Mouse (Mus musculus): ENCODE data around the gene Mis12. TPM values are rescaled to one million over a fixed set of nuclear protein-coding genes. Genes with fewer than 3 reads are reported as not detected.

Gene Mis12
- polyA plus RNA-seq, 1 experiment from 2014 or later, result 15.0 TPM

DNA sequence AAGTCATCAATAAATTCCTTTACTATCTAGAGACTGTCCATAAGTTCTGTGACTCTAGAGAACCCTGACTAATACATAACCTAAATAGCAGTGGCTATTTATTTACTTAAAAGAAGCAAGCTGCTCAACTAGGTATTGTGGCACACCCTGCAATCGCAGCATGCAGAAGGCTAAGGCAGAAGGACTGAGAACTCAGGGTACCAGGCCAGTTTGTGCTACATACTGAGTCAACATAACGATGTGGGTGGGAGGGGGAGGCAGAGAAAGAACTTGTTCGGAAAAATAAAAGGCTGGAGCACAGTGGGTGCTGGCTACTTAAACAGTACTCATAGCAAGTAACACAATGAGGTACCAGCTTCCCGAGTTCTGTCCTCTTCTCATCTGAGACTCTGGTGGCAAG lies 18.2 kb upstream of the Mis12 start:
- no peak for TF ChIP-seq CTCF (IDR thresholded peaks at IDR 0.05; ENCODE audit: low read depth)
- TF ChIP-seq EP300 (optimal IDR thresholded peaks at IDR 0.05), result no peak
- Histone ChIP-seq H3K27ac (replicated peaks) (no peak overlapping the region), H3K4me2 (replicated peaks; ENCODE audit: low read depth) (no peak overlapping the region), H3K9me3 (ENCODE audit: control insufficient read depth, low read length) (no peaks in the 10 kb centered on the region), H3K4me1 (replicated peaks; ENCODE audit: control insufficient read depth, insufficient read depth) (0 out of 2 replicates have a peak, but pooled peaks cover 2% of the 10 kb centered on the region), H3K9ac (ENCODE audit: low read length) (no peak overlapping the region), H3K4me3 (ENCODE audit: low read depth, low read length) (no peak overlapping the region), H3K27me3 (ENCODE audit: control insufficient read depth, insufficient read depth, low read length) (no peaks in the 10 kb centered on the region), H3K36me3 (ENCODE audit: control insufficient read depth, insufficient read depth, low read length) (peaks cover 2% of the 10 kb centered on the region; the same call in 1 of the 2 replicates)
- DNase-seq (ENCODE audit: low spot score), result no peak
- WGBS, result 83% methylated on average over 4 of the region's 4 CpGs
- ATAC-seq (ENCODE audit: low FRiP score, low TSS enrichment), result no peak

DNA sequence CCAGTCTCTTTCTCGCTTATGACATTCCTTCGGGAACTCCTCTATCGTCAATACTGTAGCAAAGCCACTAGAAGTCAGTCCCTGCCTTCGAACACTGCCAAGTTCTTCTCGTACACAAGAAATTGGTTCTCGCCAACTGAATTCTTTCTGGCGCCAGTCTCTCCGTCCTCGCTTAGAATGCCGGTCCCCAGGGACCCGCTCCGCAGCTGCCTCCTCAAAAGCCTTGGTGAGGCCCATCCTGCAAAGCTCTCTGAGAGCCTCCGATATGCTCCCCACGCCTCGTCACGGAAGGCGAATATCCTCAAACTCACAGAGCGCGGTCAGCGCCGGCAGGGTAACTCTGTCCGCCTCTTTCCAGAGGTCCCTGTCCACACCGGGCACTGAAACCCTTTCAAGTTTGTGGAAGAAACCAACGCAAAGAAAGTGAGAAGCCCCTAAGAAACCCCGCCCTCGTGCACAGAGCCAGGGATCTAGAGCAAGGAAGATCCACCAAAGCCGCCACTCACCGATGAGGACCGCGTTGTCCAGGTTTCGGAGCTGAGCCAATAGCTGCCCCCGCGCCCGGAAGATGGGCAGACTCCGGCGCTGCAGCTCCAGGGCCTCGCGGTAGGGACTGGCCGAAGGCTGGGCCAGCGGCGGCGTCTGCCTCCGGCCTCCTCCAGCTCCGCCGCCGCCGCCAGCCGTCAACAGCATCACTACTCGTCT lies 15.6 kb upstream of the Mis12 start:
- TF ChIP-seq EP300 (optimal IDR thresholded peaks at IDR 0.05) (peak; percentile 24), CTCF (IDR thresholded peaks at IDR 0.05; ENCODE audit: low read depth) (no peak; the same call in 1 of the 2 replicates)
- Histone ChIP-seq H3K4me1 (replicated peaks; ENCODE audit: control insufficient read depth, insufficient read depth) (0 out of 2 replicates have a peak, but pooled peaks cover 2% of the 10 kb centered on the region), H3K4me3 (ENCODE audit: low read depth, low read length) (peak overlapping the region; percentile 91), H3K9ac (ENCODE audit: low read length) (peak overlapping the region; percentile 69), H3K27ac (replicated peaks) (peak overlapping the region; percentile 76), H3K36me3 (ENCODE audit: control insufficient read depth, insufficient read depth, low read length) (peaks cover 5% of the 10 kb centered on the region; the same call in 1 of the 2 replicates), H3K27me3 (ENCODE audit: control insufficient read depth, insufficient read depth, low read length) (no peaks in the 10 kb centered on the region), H3K4me2 (replicated peaks; ENCODE audit: low read depth) (peak overlapping the region; percentile 84), H3K9me3 (ENCODE audit: control insufficient read depth, low read length) (no peaks in the 10 kb centered on the region)
- ATAC-seq (ENCODE audit: low FRiP score, low TSS enrichment) (peak; percentile 75), DNase-seq (ENCODE audit: low spot score) (peak; percentile 31)
- under 1% methylated on average over 49 of the region's 49 CpGs for whole genome bisulfite sequencing

DNA sequence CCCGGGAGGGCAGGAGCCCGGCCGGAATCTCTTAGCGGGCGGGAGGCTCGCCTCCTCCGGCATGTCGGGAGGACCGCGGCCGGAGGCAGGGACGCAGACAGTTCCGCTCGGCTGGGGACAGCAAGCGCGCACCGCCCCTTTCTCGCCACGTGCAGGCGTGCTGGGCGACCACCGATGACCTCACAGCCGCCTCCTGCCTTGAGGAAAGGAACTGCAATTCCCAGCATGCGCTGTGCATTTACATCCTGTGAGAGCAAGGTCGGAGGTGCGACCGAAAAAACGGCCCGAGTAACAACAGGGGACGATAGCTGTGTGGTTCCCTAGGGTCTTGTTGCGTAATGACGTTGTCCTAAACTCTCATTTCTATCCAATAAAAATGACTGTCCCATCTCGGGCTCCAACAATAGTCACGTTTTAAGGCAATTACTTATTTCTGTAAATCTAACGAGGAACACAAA lies 15.1 kb upstream of the Mis12 start, which contains the start of gene Dhx33:
Dhx33 (minus strand) TSS at position 122 of the 458 bp plus-strand sequence.
- Histone ChIP-seq H3K9me3 (ENCODE audit: control insufficient read depth, low read length) (no peaks in the 10 kb centered on the region), H3K4me3 (ENCODE audit: low read depth, low read length) (peak within 1 kb of the TSS; percentile 91), H3K27me3 (ENCODE audit: control insufficient read depth, insufficient read depth, low read length) (no peaks in the 10 kb centered on the region), H3K9ac (ENCODE audit: low read length) (peak within 1 kb of the TSS; percentile 69), H3K27ac (replicated peaks) (peak within 1 kb of the TSS; percentile 76), H3K4me1 (replicated peaks; ENCODE audit: control insufficient read depth, insufficient read depth) (0 out of 2 replicates have a peak, but pooled peaks cover 2% of the 10 kb centered on the region), H3K4me2 (replicated peaks; ENCODE audit: low read depth) (peak within 1 kb of the TSS; percentile 84), H3K36me3 (ENCODE audit: control insufficient read depth, insufficient read depth, low read length) (peaks cover 4% of the 10 kb centered on the region)
- WGBS, result under 1% methylated on average over 35 of the region's 35 CpGs
- TF ChIP-seq EP300 (optimal IDR thresholded peaks at IDR 0.05), result no peak
- peak; percentile 59 for TF ChIP-seq CTCF (IDR thresholded peaks at IDR 0.05; ENCODE audit: low read depth)
- ATAC-seq (ENCODE audit: low FRiP score, low TSS enrichment) (peak; percentile 96), DNase-seq (ENCODE audit: low spot score) (peak; percentile 98)

DNA sequence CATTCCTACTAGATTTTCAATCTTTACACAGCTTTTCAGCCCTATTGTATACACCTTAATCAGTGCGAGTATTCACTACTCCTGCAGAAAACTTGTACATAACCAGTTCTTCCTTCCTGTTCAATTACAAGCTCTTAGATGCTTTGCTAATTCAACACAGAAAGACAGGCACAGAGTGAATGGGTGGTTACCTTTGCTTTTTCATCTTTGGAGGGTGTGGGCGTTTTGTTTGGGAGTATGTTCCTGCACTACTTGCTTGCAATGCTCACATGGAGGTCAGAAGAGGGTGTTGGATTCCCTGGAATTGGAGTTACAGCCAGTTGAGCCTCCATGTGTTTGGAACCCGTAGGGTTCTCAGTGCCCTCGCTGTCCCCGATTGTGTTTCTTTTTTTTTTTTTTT lies 14.4 kb upstream of the Mis12 start:
- H3K27ac ChIP-seq (replicated peaks), result no peak overlapping the region
- H3K27me3 ChIP-seq (ENCODE audit: control insufficient read depth, insufficient read depth, low read length), result no peaks in the 10 kb centered on the region
- no peaks in the 10 kb centered on the region for H3K9me3 ChIP-seq (ENCODE audit: control insufficient read depth, low read length)
- H3K4me2 ChIP-seq (replicated peaks; ENCODE audit: low read depth), result peak overlapping the region; percentile 48
- ATAC-seq (ENCODE audit: low FRiP score, low TSS enrichment) (no peak), DNase-seq (ENCODE audit: low spot score) (no peak)
- peak overlapping the region; percentile 13; the same call in 1 of the 2 replicates for H3K9ac ChIP-seq (ENCODE audit: low read length)
- 0 out of 2 replicates have a peak, but pooled peaks cover 2% of the 10 kb centered on the region for H3K4me1 ChIP-seq (replicated peaks; ENCODE audit: control insufficient read depth, insufficient read depth)
- TF ChIP-seq CTCF (IDR thresholded peaks at IDR 0.05; ENCODE audit: low read depth) (no peak), EP300 (optimal IDR thresholded peaks at IDR 0.05) (no peak)
- WGBS, result 41% methylated on average over 5 of the region's 5 CpGs
- H3K4me3 ChIP-seq (ENCODE audit: low read depth, low read length), result peak overlapping the region; percentile 91; the same call in 1 of the 2 replicates
- peaks cover 10% of the 10 kb centered on the region for H3K36me3 ChIP-seq (ENCODE audit: control insufficient read depth, insufficient read depth, low read length)

DNA sequence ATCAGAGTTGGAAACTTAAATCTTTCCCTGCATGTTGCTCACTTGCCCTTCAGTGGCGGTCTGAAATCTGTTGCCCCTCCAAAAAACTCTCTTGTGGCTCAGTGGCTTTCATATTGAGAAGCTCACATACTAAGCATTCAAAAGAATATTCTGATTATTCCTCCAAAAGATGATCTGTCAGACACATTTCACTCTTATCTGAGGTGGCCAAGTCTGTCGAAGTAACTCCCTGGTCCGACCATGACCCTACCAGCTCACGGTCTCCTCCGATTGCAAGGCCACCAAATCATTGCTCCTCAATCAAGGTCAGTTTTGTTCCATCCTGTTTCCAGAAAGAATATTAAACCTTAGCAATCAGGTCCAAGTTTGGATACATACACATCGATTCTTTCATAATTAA lies 12.4 kb upstream of the Mis12 start:
- TF ChIP-seq CTCF (IDR thresholded peaks at IDR 0.05; ENCODE audit: low read depth) (no peak), EP300 (optimal IDR thresholded peaks at IDR 0.05) (no peak)
- Histone ChIP-seq H3K9me3 (ENCODE audit: control insufficient read depth, low read length) (no peaks in the 10 kb centered on the region), H3K27ac (replicated peaks) (no peak overlapping the region), H3K9ac (ENCODE audit: low read length) (no peak overlapping the region), H3K4me3 (ENCODE audit: low read depth, low read length) (no peak overlapping the region), H3K4me1 (replicated peaks; ENCODE audit: control insufficient read depth, insufficient read depth) (0 out of 2 replicates have a peak, but pooled peaks cover 2% of the 10 kb centered on the region), H3K36me3 (ENCODE audit: control insufficient read depth, insufficient read depth, low read length) (peaks cover 15% of the 10 kb centered on the region), H3K4me2 (replicated peaks; ENCODE audit: low read depth) (no peak overlapping the region), H3K27me3 (ENCODE audit: control insufficient read depth, insufficient read depth, low read length) (no peaks in the 10 kb centered on the region)
- ATAC-seq (ENCODE audit: low FRiP score, low TSS enrichment) (no peak), DNase-seq (ENCODE audit: low spot score) (no peak)
- WGBS, result 92% methylated on average over 6 of the region's 6 CpGs

DNA sequence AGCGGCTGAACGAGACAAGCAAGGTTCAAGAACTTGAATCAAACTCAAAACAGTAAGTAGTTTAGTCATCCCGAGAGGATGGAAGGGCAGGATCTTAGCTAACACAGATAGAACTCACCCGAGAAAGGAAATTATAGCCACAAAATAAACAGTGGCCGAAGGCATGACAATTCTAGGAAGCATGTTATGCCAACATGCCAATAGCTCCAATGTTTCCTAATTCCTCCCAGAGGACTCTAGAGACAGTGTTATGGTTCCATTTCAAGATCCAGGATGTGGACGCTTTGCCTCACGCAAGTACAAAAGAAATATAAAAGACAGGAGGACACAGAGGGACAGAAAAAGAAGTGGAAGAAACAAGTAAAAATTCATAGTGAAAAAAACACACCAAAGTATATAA lies 11.6 kb upstream of the Mis12 start:
- H3K27me3 ChIP-seq (ENCODE audit: control insufficient read depth, insufficient read depth, low read length), result no peaks in the 10 kb centered on the region
- no peaks in the 10 kb centered on the region for H3K9me3 ChIP-seq (ENCODE audit: control insufficient read depth, low read length)
- 0 out of 2 replicates have a peak, but pooled peaks cover 1% of the 10 kb centered on the region for H3K4me1 ChIP-seq (replicated peaks; ENCODE audit: control insufficient read depth, insufficient read depth)
- DNase-seq (ENCODE audit: low spot score) (no peak), ATAC-seq (ENCODE audit: low FRiP score, low TSS enrichment) (no peak)
- WGBS, result 78% methylated on average over 7 of the region's 7 CpGs
- no peak overlapping the region for H3K9ac ChIP-seq (ENCODE audit: low read length)
- TF ChIP-seq EP300 (optimal IDR thresholded peaks at IDR 0.05) (no peak), CTCF (IDR thresholded peaks at IDR 0.05; ENCODE audit: low read depth) (no peak)
- H3K36me3 ChIP-seq (ENCODE audit: control insufficient read depth, insufficient read depth, low read length), result peaks cover 15% of the 10 kb centered on the region
- H3K4me3 ChIP-seq (ENCODE audit: low read depth, low read length), result no peak overlapping the region
- H3K4me2 ChIP-seq (replicated peaks; ENCODE audit: low read depth), result no peak overlapping the region
- no peak overlapping the region for H3K27ac ChIP-seq (replicated peaks)

Measured in stomach, postnatal 0 days (tissue).